Comparison of ENCODE assay signal across 36 mouse cellular contexts in the genomic region with DNA sequence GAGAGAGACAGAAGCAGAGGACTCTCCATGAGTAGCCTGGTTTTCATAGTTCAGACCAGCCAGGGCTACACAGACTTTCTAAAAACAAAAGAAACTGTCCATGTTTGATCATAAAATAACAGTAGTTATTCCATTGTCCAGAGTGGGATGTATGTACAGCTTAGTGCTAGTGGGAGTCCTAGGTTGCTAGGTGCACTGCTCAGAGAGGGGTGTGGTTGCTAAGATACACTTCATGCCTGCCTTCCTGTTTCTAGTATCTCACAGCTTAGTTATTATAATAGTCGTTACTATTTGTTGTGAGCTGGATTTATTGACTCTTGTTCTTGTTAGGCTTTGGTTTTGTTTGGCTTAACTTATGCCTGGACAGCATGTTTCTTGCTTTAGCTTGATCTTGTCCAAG. TPM values are rescaled to one million over a fixed set of nuclear protein-coding genes. Genes with fewer than 3 reads are reported as not detected.
"Had no signal": no experiment of that assay in that cellular context is flagged by ENCODE, and none has a peak within 500 bp of the region (broad histone marks: within the 10 kb centered on the region; RNA-seq: fewer than 3 reads in every experiment).

No protein-coding gene starts in this region.

- H3K4me1 ChIP-seq: heart, embryonic 13.5 days; heart, embryonic 15.5 days; hindbrain, embryonic 13.5 days; hindbrain, embryonic 15.5 days; kidney, embryonic 15.5 days; limb, embryonic 10.5 days; limb, embryonic 12.5 days; liver, embryonic 13.5 days; liver, embryonic 15.5 days had no signal

- H3K4me3 ChIP-seq: heart, adult 2 months; heart, embryonic 13.5 days; heart, embryonic 15.5 days; hindbrain, embryonic 13.5 days; hindbrain, embryonic 15.5 days; kidney, embryonic 15.5 days; left cerebral cortex, adult 2 months; limb, embryonic 10.5 days; limb, embryonic 12.5 days; liver, embryonic 13.5 days; liver, embryonic 15.5 days had no signal

- H3K9ac ChIP-seq: heart, embryonic 13.5 days; heart, embryonic 15.5 days; hindbrain, embryonic 13.5 days; hindbrain, embryonic 15.5 days; kidney, embryonic 15.5 days; limb, embryonic 12.5 days; liver, embryonic 13.5 days; liver, embryonic 15.5 days; liver, postnatal 0 days had no signal

- DNase-seq: gastrocnemius, postnatal 14 days; gastrocnemius, postnatal 36 days; heart, adult 11 months; heart, adult 2 months; heart, postnatal 14 days; heart, postnatal 36 days; kidney, adult 11 months; kidney, adult 2 months; kidney, adult 9 months; kidney, postnatal 14 days; kidney, postnatal 36 days; liver; liver, embryonic 13.5 days; liver, postnatal 0 days had no signal

- H3K27me3 ChIP-seq: heart, embryonic 13.5 days; heart, embryonic 15.5 days; hindbrain, embryonic 13.5 days; hindbrain, embryonic 15.5 days; kidney, embryonic 15.5 days; limb, embryonic 12.5 days; liver, embryonic 13.5 days; liver, embryonic 15.5 days had no signal

- H3K4me2 ChIP-seq: heart, embryonic 11.5 days; heart, embryonic 13.5 days; heart, embryonic 15.5 days; hindbrain, embryonic 13.5 days; hindbrain, embryonic 15.5 days; kidney, embryonic 15.5 days; limb, embryonic 12.5 days; liver, embryonic 11.5 days; liver, embryonic 13.5 days; liver, embryonic 15.5 days had no signal

- H3K27ac ChIP-seq: heart, adult 2 months; heart, embryonic 13.5 days; heart, embryonic 15.5 days; hindbrain, embryonic 13.5 days; hindbrain, embryonic 15.5 days; kidney, embryonic 15.5 days; kidney, postnatal 0 days; left cerebral cortex, adult 2 months; limb, embryonic 10.5 days; limb, embryonic 12.5 days; liver, embryonic 13.5 days; liver, embryonic 15.5 days had no signal

- ATAC-seq: intestine, embryonic 16.5 days; liver, postnatal 0 days had no signal

- H3K9me3 ChIP-seq: heart, embryonic 13.5 days; heart, embryonic 15.5 days; hindbrain, embryonic 13.5 days; hindbrain, embryonic 15.5 days; kidney, embryonic 15.5 days; limb, embryonic 10.5 days; limb, embryonic 12.5 days; liver, embryonic 13.5 days; liver, embryonic 15.5 days had no signal

RNA-seq across cellular contexts. Expression of a gene that starts 24.2 kb away (rescaled TPM):
- total RNA-seq: gastrocnemius, postnatal 36 days; heart, postnatal 14 days had no signal
- polyA plus RNA-seq: heart, postnatal 0 days; liver, postnatal 0 days had no signal

RNA-seq across cellular contexts. Expression of a gene that starts 46.3 kb away (rescaled TPM):
- total RNA-seq: gastrocnemius, postnatal 14 days; gastrocnemius, postnatal 36 days; heart, postnatal 36 days; hematopoietic stem cell, adult 5-6 weeks; layer of hippocampus, adult 18-20 months; layer of hippocampus, adult 8-10 months; layer of hippocampus, postnatal 25 days; left cerebral cortex, postnatal 36 days had no signal
- polyA plus RNA-seq: heart, embryonic 11.5 days; heart, embryonic 13.5 days; heart, embryonic 15.5 days; heart, postnatal 0 days; hindbrain, embryonic 11.5 days; hindbrain, embryonic 13.5 days; hindbrain, embryonic 15.5 days; intestine, embryonic 14.5 days; intestine, embryonic 16.5 days; kidney, embryonic 15.5 days; kidney, postnatal 0 days; limb, embryonic 10.5 days; limb, embryonic 12.5 days; limb, embryonic 14.5 days; liver, embryonic 11.5 days; liver, embryonic 13.5 days; liver, postnatal 0 days had no signal
